Mouse (Mus musculus): ENCODE results near the gene Prickle3. TPM values are rescaled to one million over a fixed set of nuclear protein-coding genes. Genes with fewer than 3 reads are reported as not detected.

Prickle3 gene
- total and polyA plus RNA-seq, 3 experiments: 1.2 to 3.3 TPM; not detected in 1

DNA sequence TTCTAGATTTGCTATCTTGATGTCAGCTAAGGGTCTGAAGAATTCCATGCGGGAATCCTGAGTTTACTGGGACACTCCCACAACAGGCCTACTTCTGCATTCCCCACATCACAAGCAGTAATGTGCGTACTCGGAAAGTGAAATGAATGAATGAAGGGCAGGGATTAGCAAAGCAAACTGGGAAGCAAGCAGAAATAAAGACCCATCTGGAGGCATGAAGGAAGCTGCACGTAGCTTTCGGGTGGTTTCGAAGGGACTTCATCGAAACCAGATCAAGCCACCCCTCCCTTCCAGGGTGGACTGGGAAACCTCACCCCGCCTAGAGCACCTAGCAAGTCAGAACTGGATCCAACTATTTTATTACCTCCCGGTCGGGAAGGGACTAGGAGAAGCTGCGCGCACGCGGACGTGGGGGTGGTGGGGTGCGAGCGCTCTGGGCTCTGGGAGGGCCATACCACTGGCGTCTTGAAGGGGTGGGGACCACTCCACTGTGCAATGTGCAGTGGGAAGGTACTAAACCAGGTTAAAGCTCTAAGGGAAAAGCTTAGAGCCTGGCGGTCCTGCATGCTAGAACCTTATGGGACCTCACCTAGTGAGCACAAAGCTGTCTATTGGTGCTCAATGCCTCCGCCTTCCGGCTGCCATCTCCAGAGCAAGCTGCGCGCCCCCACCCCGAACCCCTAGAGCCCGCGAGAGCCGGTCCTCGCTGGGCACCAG is 17.4 kb downstream of the Prickle3 start:
- peak overlapping the region; percentile 67 to 81 for H3K4me3 ChIP-seq (ENCODE audit: control insufficient read depth in 1 of 2, insufficient read depth in 1 of 2, low read depth in 2 of 2, low read length in 2 of 2)
- 0 out of 2 replicates have a peak, but pooled peaks have one; percentile 89 for TF ChIP-seq CHD1 (IDR thresholded peaks at IDR 0.05; ENCODE audit: low read depth, low read length)
- 0 out of 2 replicates have a peak, but pooled peaks have one; percentile 18 for TF ChIP-seq GATA1 (IDR thresholded peaks at IDR 0.05; ENCODE audit: low read depth, low read length)
- TF ChIP-seq RCOR1 (IDR thresholded peaks at IDR 0.05; ENCODE audit: low read depth, low read length): no peak
- TF ChIP-seq UBTF (IDR thresholded peaks at IDR 0.05; ENCODE audit: borderline replicate concordance, insufficient read depth, low read depth, low read length): no peak
- TF ChIP-seq MXI1 (IDR thresholded peaks at IDR 0.05; ENCODE audit: low read depth, low read length): peak; percentile 36; the same call in 1 of the 2 replicates
- 0 out of 2 replicates have a peak, but pooled peaks have one; percentile 13 for TF ChIP-seq TBP (IDR thresholded peaks at IDR 0.05; ENCODE audit: low read depth, low read length)
- no peak for TF ChIP-seq TAL1 (IDR thresholded peaks at IDR 0.05; ENCODE audit: low read length)
- 0 out of 2 replicates have a peak, but pooled peaks have one; percentile 25 for TF ChIP-seq TCF12 (IDR thresholded peaks at IDR 0.05; ENCODE audit: low read depth, low read length)
- TF ChIP-seq MAZ (IDR thresholded peaks at IDR 0.05; ENCODE audit: low read depth, low read length): peak; percentile 21; the same call in 1 of the 2 replicates
- TF ChIP-seq MEF2A (IDR thresholded peaks at IDR 0.05; ENCODE audit: extremely low read depth, insufficient replicate concordance, low read depth, low read length, poor library complexity, severe bottlenecking): no peak
- no peak for TF ChIP-seq E2F4 (IDR thresholded peaks at IDR 0.05; ENCODE audit: borderline replicate concordance, low read depth, low read length)
- no peak for TF ChIP-seq KAT2A (conservative IDR thresholded peaks at IDR 0.05; ENCODE audit: low read depth, low read length)
- TF ChIP-seq MYC (IDR thresholded peaks at IDR 0.05; ENCODE audit: low read depth, low read length): peak; percentile 49; the same call in 1 of the 2 replicates
- no peak for TF ChIP-seq JUND (IDR thresholded peaks at IDR 0.05; ENCODE audit: low read depth, low read length)
- peak; percentile 7; the same call in 1 of the 2 replicates for TF ChIP-seq SIN3A (IDR thresholded peaks at IDR 0.05; ENCODE audit: low read length)
- no peak for TF ChIP-seq GABPA (IDR thresholded peaks at IDR 0.05; ENCODE audit: low read depth, low read length)
- TF ChIP-seq POLR2A (IDR thresholded peaks at IDR 0.05; ENCODE audit: control insufficient read depth in 1 of 2, insufficient read depth in 1 of 2, low read depth in 1 of 2, low read length in 2 of 2, poor library complexity in 1 of 2): peak in 1 of 2 experiments; percentile 65; a peak in 2 of 4 replicates
- TF ChIP-seq SMC3 (IDR thresholded peaks at IDR 0.05; ENCODE audit: low read depth, low read length): no peak
- TF ChIP-seq ZMIZ1 (IDR thresholded peaks at IDR 0.05; ENCODE audit: low read depth, low read length): no peak; the same call in 1 of the 2 replicates
- TF ChIP-seq ZC3H11A (IDR thresholded peaks at IDR 0.05; ENCODE audit: low read depth, low read length): no peak
- no peak for TF ChIP-seq ELF1 (IDR thresholded peaks at IDR 0.05; ENCODE audit: low read depth, low read length)
- peak; percentile 13 for TF ChIP-seq HCFC1 (IDR thresholded peaks at IDR 0.05; ENCODE audit: low read depth, low read length)
- TF ChIP-seq NRF1 (IDR thresholded peaks at IDR 0.05; ENCODE audit: insufficient read depth, low read depth, low read length, poor library complexity, severe bottlenecking): no peak; the same call in 1 of the 2 replicates
- peak; percentile 39; the same call in 1 of the 2 replicates for TF ChIP-seq NELFE (IDR thresholded peaks at IDR 0.05; ENCODE audit: low read depth, low read length)
- peak; percentile 85 for DNase-seq (ENCODE audit: low read depth, low spot score)

More for the DNA sequence above, 17.4 kb downstream of the Prickle3 start:
- peak overlapping the region; percentile 82 for H3K9ac ChIP-seq (ENCODE audit: control insufficient read depth, low read depth, low read length, poor library complexity, severe bottlenecking)
- peaks cover 0 to 25% of the 10 kb centered on the region in 2 experiments; a peak in 2 of 4 replicates for H3K36me3 ChIP-seq (ENCODE audit: control insufficient read depth in 1 of 2, insufficient read depth in 2 of 2, low read length in 2 of 2)
- H3K27me3 ChIP-seq (ENCODE audit: control insufficient read depth in 1 of 2, insufficient read depth in 2 of 2, low read length in 2 of 2): no peaks in the 10 kb centered on the region
- peak overlapping the region; percentile 95 for H3K27ac ChIP-seq (ENCODE audit: control insufficient read depth, low read depth, low read length)
- H3K4me1 ChIP-seq (ENCODE audit: control insufficient read depth in 1 of 2, insufficient read depth in 2 of 2, low read length in 2 of 2): peaks cover 11 to 27% of the 10 kb centered on the region in 2 experiments
- H3K9me3 ChIP-seq (replicated peaks; ENCODE audit: insufficient read depth, low read length): no peaks in the 10 kb centered on the region
- peaks cover 5% of the 10 kb centered on the region; the same call in 1 of the 2 replicates for H3K79me2 ChIP-seq (ENCODE audit: control insufficient read depth, insufficient read depth, low read length, poor library complexity)

All from MEL (cell line).